Mouse (Mus musculus) spleen, adult 2 months (tissue): ENCODE results near the gene Myo16.

Experiments used
- CTCF ChIP-seq: fragments of 200-500 bp; IDR thresholded peaks from 2 replicates; pipeline ENCODE4 v1.5.1; 2011; ENCODE audit warnings: mild to moderate bottlenecking, inconsistent platforms; ENCODE audit not compliant: insufficient read depth, insufficient read length, insufficient replicate concordance; ENCODE audit errors: extremely low read depth
- POLR2A ChIP-seq: fragments of 200-500 bp; IDR thresholded peaks from 2 replicates; pipeline ENCODE4 v1.6.1; 2011; ENCODE audit warnings: low read depth, low read length, inconsistent platforms

DNA sequence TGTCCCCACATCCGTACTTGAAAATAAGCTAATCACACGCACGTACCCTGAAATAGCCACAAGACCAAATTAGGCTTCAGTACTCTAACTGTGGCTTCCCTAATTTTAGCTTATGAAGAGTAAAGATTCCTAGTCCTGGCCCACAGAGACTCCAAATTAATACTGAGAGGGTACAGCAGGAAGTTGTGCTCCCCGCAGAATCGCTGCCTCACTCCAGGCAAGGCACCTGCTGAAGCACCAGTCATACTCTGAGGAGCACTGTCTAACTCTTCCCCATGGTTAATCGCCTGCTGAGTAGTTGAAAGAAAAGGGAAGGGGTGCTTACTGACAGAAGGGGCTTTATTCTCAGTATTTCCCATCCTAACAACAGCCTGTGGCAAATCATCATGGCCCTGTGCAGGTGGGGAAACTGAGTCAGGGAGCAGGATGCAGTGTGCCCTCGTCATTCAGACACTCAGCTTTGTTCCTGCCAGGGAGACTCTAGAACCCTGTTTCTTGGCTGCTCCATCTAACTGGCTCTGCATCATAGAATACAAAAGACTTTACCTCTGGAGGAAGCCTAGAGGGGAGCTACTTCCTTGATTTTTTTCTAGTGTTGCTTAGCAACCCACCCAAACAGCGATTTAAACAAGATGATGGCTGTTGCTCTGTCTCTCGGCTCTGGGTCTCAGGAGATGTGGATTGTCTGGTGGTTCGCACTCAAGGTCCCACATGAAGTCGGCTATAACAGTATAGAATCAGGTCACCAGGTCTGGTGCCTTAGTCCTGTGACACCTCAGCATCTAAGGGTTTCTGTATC lies 411.7 kb downstream of the Myo16 start:
- TF ChIP-seq CTCF, result no peak
- no peak for TF ChIP-seq POLR2A
